Mouse (Mus musculus) adrenal gland, adult 2 months (tissue): ENCODE measurements at regions not wholly inside any gene's neighbourhood (a gene's known extent, or its start where the extent isn't known, plus 50 kb on each side); places are given as distances from the start of the nearest gene placed in this dataset.

Experiments
- DNase-seq: peaks from one replicate; pipeline ENCODE4 v3.0.0; 2021

DNA sequence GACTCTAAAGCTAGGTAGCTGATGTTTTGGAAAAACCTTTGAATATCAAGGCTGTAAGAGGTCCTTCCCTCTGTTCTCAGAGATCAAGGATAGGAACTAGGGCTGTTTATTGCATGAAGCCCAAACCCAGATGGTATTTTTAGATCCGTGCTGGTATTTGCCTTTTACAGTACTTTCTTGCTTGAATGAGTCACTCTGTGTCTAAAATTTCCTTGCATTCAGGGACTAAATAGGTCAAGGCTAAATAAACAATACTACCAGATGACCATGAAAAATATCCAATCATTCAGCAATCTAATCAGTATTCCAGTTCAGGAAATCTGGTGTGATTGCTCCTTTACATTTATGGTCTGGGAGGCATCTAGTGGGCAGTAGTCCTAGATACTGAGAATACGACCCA, 243.6 kb downstream of the Btg1 start:
- peak; percentile 16 for DNase-seq

DNA sequence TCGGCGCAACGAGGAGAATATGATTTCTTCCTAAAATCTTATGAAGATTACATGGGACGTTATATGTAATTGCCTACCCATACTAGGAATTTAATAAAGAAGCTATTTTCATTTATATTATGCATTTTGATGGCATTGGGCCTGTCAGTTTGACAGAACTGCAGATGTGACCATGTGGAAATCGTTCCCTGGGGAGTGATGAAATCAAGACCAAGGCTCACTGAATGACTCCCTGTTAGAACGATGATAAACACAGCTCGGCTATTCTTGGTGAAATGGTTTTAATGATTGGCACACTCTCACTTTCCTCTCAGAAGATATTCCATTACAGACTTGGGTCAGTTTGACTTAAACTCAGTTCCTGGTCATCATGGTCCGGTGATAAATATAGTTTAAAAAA, 246.4 kb downstream of the Btg1 start:
- DNase-seq, result peak; percentile 59

DNA sequence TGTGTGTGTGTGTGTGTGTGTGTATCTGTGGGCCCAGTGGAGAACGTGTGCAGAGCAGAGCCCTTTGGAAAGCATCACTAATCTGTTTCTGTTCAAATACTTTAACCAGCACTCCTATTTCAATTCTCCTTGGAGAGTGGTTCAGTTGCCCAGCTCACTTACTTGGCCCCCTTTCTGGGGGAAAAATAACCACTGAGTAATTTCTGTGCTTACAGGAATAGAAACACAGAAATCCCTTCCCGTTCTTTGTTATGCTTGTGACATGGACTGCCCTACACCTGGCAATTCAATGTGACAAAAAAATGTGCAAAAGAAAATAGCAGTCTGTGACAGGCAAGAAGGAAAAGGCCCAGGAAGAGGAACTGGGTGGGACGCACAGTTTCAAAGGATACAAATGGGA, 249.7 kb downstream of the Btg1 start:
- no peak for DNase-seq

DNA sequence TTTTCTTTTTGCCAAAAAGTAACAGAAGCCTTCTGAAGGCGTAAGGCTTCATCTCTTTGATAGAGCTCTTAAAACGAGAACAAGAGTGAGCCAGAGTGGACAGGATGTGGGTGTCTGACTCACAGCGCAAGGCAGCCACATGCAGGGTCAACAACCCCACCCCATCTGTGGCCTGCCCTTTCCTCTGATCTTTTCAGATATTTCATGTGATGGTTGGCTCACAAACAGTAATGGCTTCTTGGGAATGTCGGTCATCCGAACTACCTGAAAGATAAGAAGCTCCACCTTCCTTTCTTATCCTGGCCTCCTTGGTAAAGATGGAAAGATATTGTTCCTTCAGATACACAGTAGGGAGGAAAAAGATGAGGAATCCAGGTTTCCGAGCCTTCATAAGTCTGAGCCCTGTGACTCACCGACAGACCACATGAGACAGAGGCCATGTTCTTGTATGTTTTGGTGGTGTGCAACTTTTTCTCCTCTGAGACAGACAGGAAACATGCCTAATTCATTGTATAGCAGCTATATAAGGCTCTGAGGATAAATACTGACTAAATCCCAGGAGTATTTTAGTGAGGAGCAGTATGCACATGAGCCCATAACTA, 254.9 kb downstream of the Btg1 start:
- peak; percentile 28 for DNase-seq

DNA sequence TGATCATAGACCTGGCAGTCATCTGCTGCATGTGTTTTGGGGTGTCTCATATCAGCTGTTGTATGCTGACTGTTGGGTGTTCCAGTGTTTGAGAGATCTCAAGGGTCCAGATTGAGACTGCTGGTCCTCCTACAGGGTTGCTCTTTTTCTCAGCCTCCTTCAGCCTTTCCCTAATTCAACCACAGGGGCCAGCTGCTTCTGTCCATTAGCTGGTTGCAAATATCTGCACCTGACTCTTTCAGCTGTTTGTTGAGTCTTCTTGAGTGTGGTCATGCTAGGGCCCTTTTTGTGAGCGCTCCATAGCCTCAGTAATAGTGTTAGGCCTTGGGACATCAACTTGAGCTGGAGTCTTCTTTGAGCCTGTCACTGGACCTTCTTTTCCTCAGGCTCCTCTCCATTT, 257.8 kb downstream of the Btg1 start:
- DNase-seq, result no peak

DNA sequence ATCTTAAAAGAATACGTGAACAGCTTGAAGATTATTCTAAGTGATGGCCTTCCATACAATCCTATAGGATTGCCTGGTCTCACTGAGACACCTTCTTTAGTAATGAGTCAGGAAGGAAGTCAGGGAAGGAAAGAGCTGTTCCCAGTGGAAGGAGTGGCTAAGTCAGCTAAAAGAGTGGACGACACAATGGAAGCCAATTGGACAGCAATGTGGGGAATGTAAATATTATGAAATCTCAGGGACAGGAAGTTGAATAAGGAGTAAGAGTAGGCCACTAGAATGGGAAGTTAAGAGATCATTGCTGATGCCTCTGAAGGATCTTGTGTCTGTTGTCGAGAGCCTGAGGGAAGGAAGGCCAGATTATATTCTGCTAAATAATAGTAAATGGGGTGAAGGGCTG, 258.9 kb downstream of the Btg1 start:
- DNase-seq, result no peak

DNA sequence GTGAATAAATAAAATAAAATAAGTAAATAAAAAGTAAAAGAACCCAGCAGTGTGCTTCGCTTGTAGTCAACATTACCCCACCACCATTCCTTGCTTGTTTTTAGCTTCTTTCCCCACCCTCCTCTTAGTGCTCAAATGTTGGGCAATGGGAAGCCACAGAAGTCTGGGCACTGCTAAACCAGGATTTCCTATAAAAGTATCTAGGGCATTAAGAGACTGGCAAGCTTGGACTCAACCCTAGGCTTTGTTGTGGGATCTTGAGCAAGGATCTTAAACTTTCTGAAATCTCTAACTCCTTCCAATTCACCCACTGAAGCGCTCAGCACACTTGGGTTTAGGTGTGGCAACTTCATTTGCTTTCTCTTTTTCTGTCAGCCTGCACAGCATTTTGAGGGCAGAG, 262.6 kb downstream of the Btg1 start:
- no peak for DNase-seq

DNA sequence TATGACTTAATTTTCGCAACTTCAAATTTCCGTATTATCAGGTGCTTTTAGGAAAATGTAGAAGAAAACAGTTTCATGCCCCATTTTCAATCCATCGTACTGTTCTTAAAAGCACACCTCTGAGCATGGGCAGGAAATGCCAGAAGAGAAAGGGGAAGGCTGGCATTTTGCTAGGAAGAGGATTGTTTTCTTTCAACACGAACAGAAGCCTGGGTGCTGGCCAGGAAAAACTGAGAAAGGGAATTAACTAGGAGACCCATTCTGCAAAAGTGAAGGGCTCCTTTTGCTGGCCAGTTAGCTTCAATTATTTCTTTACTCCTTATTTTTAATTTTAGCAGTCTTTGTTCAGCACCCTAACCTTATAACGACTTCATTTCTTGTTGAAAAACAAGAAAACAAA, 264.0 kb downstream of the Btg1 start:
- no peak for DNase-seq

DNA sequence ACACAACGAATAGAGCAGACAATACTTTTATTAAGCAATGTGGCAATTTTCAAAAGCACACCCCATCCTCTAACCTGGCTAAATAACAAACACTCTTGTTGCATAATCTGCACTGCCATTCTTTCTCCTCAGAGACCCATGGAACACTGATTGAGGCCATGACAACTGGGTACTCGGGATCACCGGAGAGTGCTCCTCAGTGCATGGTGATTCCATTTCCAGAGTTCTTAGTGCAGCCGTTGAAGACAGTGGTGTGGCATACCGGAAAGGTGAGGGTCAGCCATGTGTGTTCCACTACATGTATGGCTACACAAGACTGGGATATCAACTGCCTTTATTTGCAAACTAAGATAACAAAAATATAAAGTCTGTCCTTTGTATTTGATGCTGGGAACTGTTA, 264.4 kb downstream of the Btg1 start:
- no peak for DNase-seq

DNA sequence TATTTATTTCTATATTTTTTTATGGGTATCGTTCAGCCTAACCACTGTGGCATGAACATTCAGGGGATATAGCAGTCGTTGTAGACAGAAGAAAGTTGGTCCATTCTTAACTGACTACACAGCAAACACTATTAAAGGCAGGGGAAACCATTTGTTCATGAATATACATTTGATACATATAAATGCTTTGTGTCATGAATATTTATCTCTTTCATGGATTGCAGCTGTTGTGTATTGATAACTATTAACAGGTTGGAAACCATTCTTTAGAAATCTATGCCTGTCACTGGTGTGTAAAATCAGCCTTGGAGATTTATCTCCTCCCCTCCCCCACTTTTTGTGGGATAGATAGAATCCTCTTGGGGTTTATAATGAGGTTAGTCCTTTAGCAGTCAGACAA, 264.9 kb downstream of the Btg1 start:
- no peak for DNase-seq

DNA sequence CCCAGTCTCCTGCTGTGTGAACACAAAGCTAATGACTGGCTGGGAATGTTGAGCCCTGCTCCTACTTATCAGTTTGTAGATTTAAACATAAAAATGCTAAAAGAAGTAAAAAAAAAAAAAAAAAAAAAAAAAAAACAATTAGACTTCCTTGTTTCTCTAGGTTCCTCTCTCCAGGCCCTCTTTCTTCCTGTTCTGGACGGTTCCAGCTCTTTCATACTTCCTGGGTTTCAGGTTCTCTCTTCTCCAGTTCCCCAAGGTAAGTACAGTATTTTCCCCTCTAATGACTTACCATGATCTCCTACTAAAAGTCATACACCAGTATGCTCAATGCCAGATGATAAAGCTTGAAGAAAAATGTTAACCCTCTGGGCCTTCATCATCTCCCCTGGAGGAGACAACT, 284.3 kb downstream of the Btg1 start:
- DNase-seq, result no peak

DNA sequence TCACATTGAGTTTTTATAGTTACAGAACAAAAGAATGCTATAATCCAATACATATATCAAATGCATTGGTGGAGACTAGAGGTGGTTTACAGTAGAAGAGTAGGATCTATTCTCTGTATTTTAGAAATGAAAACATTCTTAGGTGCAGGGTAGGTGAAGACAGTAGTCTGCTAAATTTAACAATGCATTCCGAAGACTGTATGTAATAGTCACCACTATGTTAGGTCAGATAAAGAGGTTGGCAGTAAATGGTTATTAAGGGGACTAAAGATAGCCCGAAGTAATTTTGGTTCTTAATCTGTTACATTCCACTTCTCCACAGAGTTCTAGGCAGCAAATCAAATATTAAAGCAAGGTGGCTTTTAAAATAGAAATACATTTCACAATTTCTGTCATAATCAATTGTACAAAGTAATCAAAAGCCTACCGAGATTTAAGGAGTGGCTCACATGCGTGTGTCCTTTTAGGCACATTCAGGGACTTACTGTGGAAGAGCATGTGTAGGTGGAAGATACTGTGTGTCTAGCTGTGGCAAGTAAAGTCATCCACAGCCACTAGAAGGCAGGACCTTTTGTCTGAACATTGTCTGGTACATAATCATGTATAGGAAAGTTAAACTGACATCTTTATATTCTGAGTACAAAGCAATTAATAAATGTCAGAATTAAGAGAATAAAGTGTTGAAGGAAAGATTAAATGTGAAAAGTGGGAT, 288.4 kb downstream of the Btg1 start:
- DNase-seq, result no peak

DNA sequence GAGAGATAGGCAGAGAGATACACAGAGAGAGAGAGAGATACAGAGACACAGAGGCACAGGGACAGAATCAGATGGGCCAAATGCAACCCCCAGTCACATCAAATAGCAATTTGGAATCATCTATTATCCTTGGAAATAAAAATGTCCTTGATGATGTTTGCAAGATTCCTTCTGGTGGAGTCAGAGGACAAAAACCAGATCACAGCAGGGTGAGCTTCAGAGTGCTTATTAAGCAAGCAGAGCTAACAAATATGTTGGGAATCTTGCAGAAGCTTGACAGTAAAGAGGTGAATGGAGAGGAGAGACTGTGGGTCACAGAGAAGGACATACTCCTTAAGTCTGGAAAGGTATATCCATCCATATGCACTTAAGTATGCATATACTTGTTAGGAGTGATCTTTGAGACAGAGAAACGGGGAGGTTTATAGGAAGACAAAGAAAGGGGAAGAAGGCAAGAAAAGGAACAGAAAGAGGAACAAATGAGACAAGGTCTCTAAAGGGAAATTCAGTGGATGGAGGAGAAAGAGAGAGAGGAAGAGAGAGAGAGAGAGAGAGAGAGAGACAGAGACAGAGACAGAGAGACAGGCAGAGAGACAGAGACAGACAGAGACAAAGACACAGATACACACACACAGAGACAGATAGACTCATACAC, 293.0 kb downstream of the Btg1 start:
- DNase-seq, result peak; percentile 23

DNA sequence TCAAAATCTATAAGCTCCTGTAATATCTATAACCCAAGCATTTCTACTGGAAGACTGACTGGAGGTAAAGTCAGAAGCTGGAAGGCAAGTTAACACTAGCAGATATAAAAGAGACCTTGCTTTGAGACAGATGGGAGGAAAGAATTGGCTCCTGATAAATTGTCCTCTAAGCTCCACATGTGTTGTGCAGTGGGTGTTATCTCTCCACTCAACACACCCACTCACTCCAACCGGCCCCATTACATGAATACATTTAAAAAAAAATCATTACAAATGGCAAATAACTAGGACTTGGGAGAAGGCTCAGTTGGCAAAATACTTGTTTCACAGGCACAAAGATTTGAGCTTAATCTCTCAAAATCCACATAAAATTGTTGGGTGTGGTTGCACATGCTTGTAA, 304.4 kb downstream of the Btg1 start:
- no peak for DNase-seq

DNA sequence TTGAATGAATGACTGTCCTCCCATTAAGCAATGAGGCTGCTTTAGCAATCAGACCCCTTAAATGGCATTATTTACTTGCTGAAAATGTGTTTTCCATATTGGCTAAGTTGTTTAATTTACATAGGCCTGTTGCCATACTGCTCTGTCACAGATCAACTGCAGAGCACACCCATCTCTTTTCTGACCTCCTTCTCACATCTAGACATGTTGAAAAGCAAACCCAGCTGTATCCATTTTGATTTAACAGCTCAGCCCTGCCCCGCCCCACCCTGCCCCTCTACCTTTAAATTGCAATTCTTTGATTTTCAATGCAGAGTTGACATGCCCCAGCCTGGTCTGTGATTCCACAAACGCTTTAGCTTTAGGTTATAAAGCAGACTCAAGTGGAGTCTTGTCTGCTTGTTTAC, 307.5 kb downstream of the Btg1 start:
- DNase-seq, result no peak

DNA sequence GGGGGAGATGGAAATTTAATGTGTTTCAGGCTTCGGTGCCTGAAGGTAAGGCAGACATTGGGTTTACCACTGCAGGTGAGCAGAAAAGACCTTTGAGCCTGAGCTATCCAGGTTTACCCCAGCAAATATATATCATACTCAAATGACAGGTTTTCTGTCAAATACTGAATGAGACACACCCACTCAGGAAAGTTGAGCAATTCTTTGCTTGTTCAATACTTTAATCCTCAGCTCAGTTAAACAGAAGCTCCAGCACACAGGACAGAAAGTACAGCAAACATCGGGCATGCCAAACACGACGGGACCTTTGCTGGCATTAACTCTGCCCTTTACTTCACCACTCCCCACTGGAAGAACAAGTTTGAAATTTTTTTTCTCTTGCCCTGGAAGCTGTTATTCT, 307.9 kb downstream of the Btg1 start:
- no peak for DNase-seq

DNA sequence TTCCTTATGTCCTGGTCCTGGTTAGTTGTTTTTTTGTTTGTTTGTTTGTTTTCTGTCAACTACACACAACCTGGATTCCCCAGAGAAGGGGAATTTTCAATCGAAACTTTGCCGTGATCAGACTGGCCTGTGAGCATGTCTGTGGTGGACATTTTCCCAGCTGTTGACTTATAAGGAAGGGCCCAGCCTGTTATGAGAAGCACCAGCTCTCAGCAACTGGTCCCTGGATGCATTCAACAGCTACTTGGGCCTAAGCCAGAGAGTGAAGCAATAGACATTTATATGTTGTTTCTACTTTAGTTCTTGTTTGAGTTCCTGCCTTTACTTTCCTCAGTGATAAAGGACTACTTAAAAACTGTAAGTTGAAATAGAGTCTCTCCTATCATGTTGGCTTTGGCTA, 309.0 kb downstream of the Btg1 start:
- DNase-seq, result no peak

DNA sequence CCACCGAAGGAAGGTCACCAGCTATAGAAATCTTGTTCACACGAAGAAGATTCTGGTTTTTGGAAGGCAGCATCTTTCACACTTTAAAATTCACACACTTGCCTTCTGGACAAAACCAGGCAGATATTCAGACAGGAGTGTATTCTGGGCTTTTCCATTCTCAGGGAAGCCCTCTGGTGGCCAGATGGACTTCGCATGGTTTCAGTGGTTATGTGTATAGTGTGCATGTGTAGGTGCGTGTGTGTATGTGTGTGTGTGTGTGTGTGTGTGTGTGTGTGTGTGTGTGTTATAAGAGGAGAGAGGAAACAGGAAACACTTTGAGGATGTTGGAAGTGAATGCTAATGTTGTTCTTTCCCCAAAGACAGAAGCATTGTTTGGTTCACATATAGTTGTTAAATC, 317.9 kb downstream of the Btg1 start:
- DNase-seq, result peak; percentile 60

DNA sequence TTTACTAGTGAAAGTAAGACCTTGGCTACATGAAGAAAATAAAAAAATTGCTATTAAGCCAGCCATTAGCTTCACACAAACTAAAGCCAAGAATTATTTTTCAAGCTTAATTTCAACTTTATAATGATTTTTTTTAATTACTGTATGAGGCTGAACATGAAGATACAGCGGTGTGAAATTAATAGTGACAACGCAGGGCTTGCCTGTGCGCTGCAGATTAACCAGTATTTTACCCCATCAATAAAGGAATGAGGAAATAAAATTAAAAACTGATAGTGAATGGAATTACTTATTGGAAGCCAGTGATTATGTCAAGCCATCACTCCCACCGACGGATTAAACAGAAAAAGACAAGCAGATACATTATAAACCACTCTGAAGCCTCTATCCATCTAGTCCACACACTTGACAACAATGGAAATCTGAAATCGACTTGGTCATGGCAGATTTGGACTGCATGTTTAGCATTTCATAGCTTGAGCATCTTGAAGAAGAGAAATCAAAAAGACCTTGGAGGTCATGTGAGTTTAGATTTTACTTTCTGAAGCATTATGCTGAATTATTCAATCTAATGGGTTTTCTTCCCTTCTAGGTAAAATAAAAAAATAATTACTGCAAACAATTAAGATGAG, 324.2 kb downstream of the Btg1 start:
- DNase-seq, result no peak

DNA sequence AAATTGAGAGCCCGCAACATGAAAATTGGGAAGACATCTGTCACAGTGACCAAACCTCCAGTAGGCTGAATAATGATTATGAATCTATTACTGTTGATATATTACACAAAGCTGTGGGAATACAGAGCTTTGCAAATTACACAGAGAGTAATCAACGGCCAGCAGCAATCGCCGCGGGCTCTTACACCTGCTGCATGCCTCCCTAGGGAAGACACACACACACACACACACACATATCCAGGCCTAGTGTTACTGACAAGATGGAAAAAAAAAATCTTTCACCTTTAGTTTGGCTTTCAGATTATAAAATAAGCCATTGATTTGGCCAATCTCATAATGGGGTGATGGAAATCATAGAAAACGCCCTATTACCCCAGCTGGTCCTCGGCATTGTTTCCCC, 327.4 kb downstream of the Btg1 start:
- DNase-seq, result no peak

DNA sequence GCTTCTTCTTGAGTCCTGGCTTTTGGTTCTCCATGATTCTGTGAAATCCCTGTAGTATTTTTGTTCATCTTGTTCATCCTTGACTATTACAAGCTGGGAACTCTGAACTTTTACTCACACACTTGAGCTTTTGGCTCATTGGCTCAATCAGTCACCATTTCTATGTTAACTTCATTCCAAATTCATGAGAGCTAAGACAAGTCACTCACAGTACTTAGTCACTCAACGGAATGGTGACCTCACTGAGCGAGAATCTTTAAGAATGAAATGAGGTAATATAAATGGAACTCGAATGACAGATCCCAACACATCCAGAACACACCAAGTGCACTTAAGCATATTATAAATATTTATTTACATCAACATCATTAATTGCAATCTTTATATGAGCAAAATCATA, 331.2 kb downstream of the Btg1 start:
- no peak for DNase-seq

DNA sequence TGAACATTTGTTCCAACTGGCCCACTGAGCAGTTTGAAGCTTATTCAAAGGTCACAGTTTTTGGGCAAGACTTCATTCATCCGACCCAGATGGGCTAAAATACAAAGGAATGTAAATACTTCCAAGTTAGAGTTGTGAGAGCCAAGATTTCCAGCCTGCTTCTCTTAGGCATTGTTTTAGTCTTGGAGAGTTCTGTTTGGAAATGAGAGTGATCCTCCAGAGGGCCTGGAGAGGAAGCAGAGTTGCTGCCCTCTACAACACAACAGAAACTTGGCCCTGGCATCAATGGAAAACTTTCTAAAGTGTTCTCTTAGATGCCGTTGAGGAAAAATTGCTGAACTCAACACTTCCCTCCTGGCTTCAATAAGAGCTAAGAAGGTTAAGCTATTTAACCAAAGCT, 332.1 kb downstream of the Btg1 start:
- no peak for DNase-seq

DNA sequence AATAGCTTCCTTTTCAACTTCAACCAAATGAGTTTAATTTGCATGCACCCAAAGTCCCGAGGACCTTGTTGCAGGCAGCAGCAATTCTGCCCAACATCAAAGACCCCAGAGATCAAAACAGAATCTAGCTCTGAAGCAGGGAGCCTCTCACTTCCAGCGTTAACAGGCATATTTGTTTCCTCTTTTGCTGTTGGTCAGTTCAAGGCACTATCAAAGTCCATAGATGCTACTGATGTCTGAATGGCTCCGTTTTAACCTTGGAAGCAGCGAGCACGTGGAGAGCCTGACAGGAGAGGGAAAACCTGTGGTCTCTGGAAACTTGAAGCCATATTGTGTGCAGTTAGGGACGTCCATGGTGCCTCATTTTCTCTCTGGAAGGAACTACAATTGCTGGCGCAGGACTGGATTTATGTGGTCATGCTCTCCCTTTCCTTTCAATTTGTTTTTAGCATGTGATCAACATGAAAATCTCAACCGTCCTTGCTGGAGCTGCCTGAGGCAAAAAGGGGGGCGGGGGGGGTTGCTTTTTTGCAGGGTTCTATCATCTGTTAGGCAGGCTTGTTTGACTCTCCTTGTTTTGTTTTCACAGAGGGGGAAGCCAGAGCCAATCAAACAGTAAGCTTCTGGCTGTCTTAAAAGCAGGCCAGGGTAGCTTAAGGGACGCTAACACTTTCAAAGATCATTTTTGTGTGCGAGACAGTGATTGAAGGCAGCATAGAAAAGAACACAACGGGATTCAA, 338.4 kb downstream of the Btg1 start:
- no peak for DNase-seq
